Mouse (Mus musculus) midbrain, embryonic 12.5 days (tissue): ENCODE measurements around the gene Muc3a. TPM values are rescaled to one million over a fixed set of nuclear protein-coding genes. Genes with fewer than 3 reads are reported as not detected.

Experiments used
- ATAC-seq: fragments of 200-750 bp; cut with Nextera tagmentation; 2 replicates; pipeline ENCODE4 v1.8.0; 2017; ENCODE audit warnings: low read depth, moderate TSS enrichment, moderate library complexity; ENCODE audit not compliant: low FRiP score
- H3K27ac ChIP-seq: fragments of 300-500 bp; sonication (generic); replicated peaks from 2 replicates; pipeline ENCODE4 v1.5.1; 2016; ENCODE audit warnings: mild to moderate bottlenecking
- H3K27me3 ChIP-seq: fragments of 300-500 bp; sonication (generic); 2 replicates; pipeline ENCODE4 v1.6.1; 2016; ENCODE audit warnings: mild to moderate bottlenecking
- H3K36me3 ChIP-seq: fragments of 300-500 bp; sonication (generic); 2 replicates; pipeline ENCODE4 v1.6.1; 2016
- H3K4me1 ChIP-seq: fragments of 300-500 bp; sonication (generic); 2 replicates; pipeline ENCODE4 v1.6.1; 2016
- H3K4me2 ChIP-seq: fragments of 300-500 bp; sonication (generic); replicated peaks from 2 replicates; pipeline ENCODE4 v1.6.1; 2016; ENCODE audit warnings: mild to moderate bottlenecking, moderate library complexity
- H3K4me3 ChIP-seq: fragments of 300-500 bp; sonication (generic); 2 replicates; pipeline ENCODE4 v1.5.1; 2016; ENCODE audit warnings: mild to moderate bottlenecking
- H3K9ac ChIP-seq: fragments of 300-500 bp; sonication (generic); replicated peaks from 2 replicates; pipeline ENCODE4 v1.6.1; 2016; ENCODE audit warnings: mild to moderate bottlenecking, moderate library complexity
- H3K9me3 ChIP-seq: fragments of 300-500 bp; sonication (generic); 2 replicates; pipeline ENCODE4 v1.6.1; 2016; ENCODE audit warnings: mild to moderate bottlenecking
- WGBS: fragments of 180-500 bp; shearing (Covaris S2); methylation state at CpG from one replicate; pipeline ENCODE4 v1.1.7; 2016; 5-methylcytosine and 5-hydroxymethylcytosine counted together
- polyA plus RNA-seq: library from polyadenylated mRNA; unstranded; fragments of >200 nt; fragmentation: Nextera tagmentation; extraction: Ambion mirVana; gene quantifications from 2 replicates; pipeline ENCODE4 v1.2.1, GENCODE M21; 2016

Muc3a gene
- polyA plus RNA-seq, 1 experiment from 2014 or later: 0.09 TPM

- no peaks in the 10 kb centered on the region for H3K9me3 ChIP-seq
- no peak for ATAC-seq
- no peak overlapping the region for H3K9ac ChIP-seq
- H3K27ac ChIP-seq: no peak overlapping the region
- no peaks in the 10 kb centered on the region for H3K27me3 ChIP-seq
- no peaks in the 10 kb centered on the region for H3K4me1 ChIP-seq
- no peaks in the 10 kb centered on the region for H3K36me3 ChIP-seq
- H3K4me2 ChIP-seq: no peak overlapping the region
- 77% methylated on average over 7 of the region's 7 CpGs for WGBS
- H3K4me3 ChIP-seq: no peak overlapping the region
Observed at GRCm38 (mm10) chr5:137171478-137171877, 40.7 kb downstream of the Muc3a start.

GRCm38 (mm10) chr5:137170836-137171380 is 41.3 kb downstream of the Muc3a start:
- H3K36me3 ChIP-seq: no peaks in the 10 kb centered on the region
- H3K4me3 ChIP-seq: no peak overlapping the region
- no peaks in the 10 kb centered on the region for H3K27me3 ChIP-seq
- no peaks in the 10 kb centered on the region for H3K9me3 ChIP-seq
- H3K4me1 ChIP-seq: no peaks in the 10 kb centered on the region
- no peak overlapping the region for H3K4me2 ChIP-seq
- WGBS: 80% methylated on average over 9 of the region's 9 CpGs
- no peak overlapping the region for H3K9ac ChIP-seq
- H3K27ac ChIP-seq: no peak overlapping the region
- no peak for ATAC-seq

GRCm38 (mm10) chr5:137167539-137167938 is 44.6 kb downstream of the Muc3a start:
- no peaks in the 10 kb centered on the region for H3K4me1 ChIP-seq
- no peak overlapping the region for H3K27ac ChIP-seq
- no peaks in the 10 kb centered on the region for H3K27me3 ChIP-seq
- no peaks in the 10 kb centered on the region for H3K9me3 ChIP-seq
- H3K9ac ChIP-seq: no peak overlapping the region
- no peaks in the 10 kb centered on the region for H3K36me3 ChIP-seq
- no peak for ATAC-seq
- no peak overlapping the region for H3K4me3 ChIP-seq
- no peak overlapping the region for H3K4me2 ChIP-seq
- WGBS: 74% methylated on average over 6 of the region's 6 CpGs

- 78% methylated on average over 9 of the region's 9 CpGs for WGBS
- Histone ChIP-seq H3K9ac (no peak overlapping the region), H3K4me2 (no peak overlapping the region), H3K27ac (no peak overlapping the region), H3K36me3 (no peaks in the 10 kb centered on the region), H3K9me3 (no peaks in the 10 kb centered on the region), H3K4me1 (no peaks in the 10 kb centered on the region), H3K4me3 (no peak overlapping the region), H3K27me3 (no peaks in the 10 kb centered on the region)
- ATAC-seq: no peak
Observed at GRCm38 (mm10) chr5:137166012-137166411, 46.2 kb downstream of the Muc3a start.

DNA sequence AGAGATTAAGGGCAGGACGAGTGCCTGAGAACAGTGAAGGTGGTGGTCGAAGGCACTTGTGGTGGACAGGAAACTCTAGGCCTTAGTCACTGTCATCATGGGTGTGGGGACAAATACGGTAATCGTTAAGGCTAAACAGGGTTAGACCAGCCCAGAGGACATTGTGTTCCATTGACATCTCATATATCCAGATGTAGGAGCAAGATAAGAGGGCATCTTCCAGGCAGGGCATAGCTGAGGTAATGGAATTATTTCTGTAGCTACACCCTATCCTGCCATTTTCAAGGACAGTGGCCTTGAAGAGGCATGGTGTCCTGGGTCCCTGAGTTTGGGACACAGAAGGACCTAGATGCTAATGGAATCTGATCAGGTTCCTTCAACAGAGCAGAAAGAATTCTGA is 50.3 kb downstream of the Muc3a start:
- ATAC-seq: no peak
- no peaks in the 10 kb centered on the region for H3K4me1 ChIP-seq
- no peak overlapping the region for H3K27ac ChIP-seq
- 81% methylated on average over 4 of the region's 4 CpGs for WGBS
- H3K9me3 ChIP-seq: peaks cover 7% of the 10 kb centered on the region; the same call in 1 of the 2 replicates
- no peak overlapping the region for H3K4me3 ChIP-seq
- H3K36me3 ChIP-seq: no peaks in the 10 kb centered on the region
- no peaks in the 10 kb centered on the region for H3K27me3 ChIP-seq
- H3K4me2 ChIP-seq: no peak overlapping the region
- no peak overlapping the region for H3K9ac ChIP-seq

DNA sequence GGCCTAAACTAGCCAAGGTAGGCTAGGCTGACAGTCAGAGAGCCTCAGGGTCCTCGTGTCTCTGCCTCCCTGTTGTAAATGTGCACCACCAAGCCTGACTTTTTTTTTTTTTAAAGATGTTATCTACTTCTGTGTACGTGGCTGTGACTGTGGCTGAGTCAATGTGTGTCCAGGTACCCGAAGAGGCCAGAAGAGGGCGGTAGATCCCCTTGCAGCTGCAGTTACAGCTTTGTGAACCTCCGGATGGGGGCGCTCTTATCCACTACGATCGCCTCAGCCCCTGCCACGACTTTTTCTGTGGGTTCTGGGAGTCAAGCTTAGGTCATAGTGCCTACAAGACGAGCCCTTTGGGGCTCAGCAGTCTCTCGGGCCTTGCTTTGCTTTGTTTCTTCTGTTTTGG is 52.7 kb downstream of the Muc3a start:
- 42% methylated on average over 11 of the region's 11 CpGs for WGBS

More for the DNA sequence above, 52.7 kb downstream of the Muc3a start:
- no peaks in the 10 kb centered on the region for H3K36me3 ChIP-seq
- H3K27ac ChIP-seq: no peak overlapping the region
- peaks cover 17% of the 10 kb centered on the region; the same call in 1 of the 2 replicates for H3K9me3 ChIP-seq
- no peak overlapping the region for H3K4me3 ChIP-seq
- no peaks in the 10 kb centered on the region for H3K4me1 ChIP-seq
- H3K9ac ChIP-seq: no peak overlapping the region
- no peak overlapping the region for H3K4me2 ChIP-seq
- ATAC-seq: no peak
- H3K27me3 ChIP-seq: no peaks in the 10 kb centered on the region

Other genes with a start within 250 kb of the Muc3a start
- 0.19 TPM in 1 of 2 replicates, not detected in the other for gene Cldn15, start 245.8 kb downstream of the Muc3a start, polyA plus RNA-seq
- gene Plod3, start 225.4 kb downstream of the Muc3a start, polyA plus RNA-seq: 39.0 and 40.7 TPM in 2 replicates
- 92.8 and 102 TPM in 2 replicates for gene Znhit1, start 224.4 kb downstream of the Muc3a start, polyA plus RNA-seq
- 0.85 and 0.91 TPM in 2 replicates for gene Vgf, start 186.0 kb downstream of the Muc3a start, polyA plus RNA-seq
- gene Ap1s1, start 166.3 kb downstream of the Muc3a start, polyA plus RNA-seq: 203 and 214 TPM in 2 replicates
- gene Serpine1, start 140.1 kb downstream of the Muc3a start, polyA plus RNA-seq: 0.23 TPM in 1 of 2 replicates, not detected in the other
- 5.3 and 5.5 TPM in 2 replicates for gene Trim56, start 96.2 kb downstream of the Muc3a start, polyA plus RNA-seq
- gene Muc3, start 63.1 kb downstream of the Muc3a start, polyA plus RNA-seq: not detected in 2 replicates
- 5.0 and 5.3 TPM in 2 replicates for gene Ache, start 75.1 kb upstream of the Muc3a start, polyA plus RNA-seq
- 7.9 and 8.0 TPM in 2 replicates for gene Ufsp1, start 82.2 kb upstream of the Muc3a start, polyA plus RNA-seq
- 178 and 180 TPM in 2 replicates for gene Srrt, start 95.3 kb upstream of the Muc3a start, polyA plus RNA-seq
- gene Trip6, start 102.0 kb upstream of the Muc3a start, polyA plus RNA-seq: 34.9 and 43.3 TPM in 2 replicates
- gene Slc12a9, start 121.2 kb upstream of the Muc3a start, polyA plus RNA-seq: 22.7 and 22.9 TPM in 2 replicates
- gene Ephb4, start 137.7 kb upstream of the Muc3a start, polyA plus RNA-seq: 27.0 and 28.9 TPM in 2 replicates